Mouse (Mus musculus) hindbrain, embryonic 11.5 days (tissue): Measurements from ENCODE around the gene Nucb2. TPM values are rescaled to one million over a fixed set of nuclear protein-coding genes. Genes with fewer than 3 reads are reported as not detected.

Experiments used
- ATAC-seq: fragments of 200-750 bp; cut with Nextera tagmentation; 2 replicates; pipeline ENCODE4 v1.8.0; 2017; ENCODE audit warnings: mild to moderate bottlenecking, moderate TSS enrichment, moderate library complexity; ENCODE audit not compliant: low FRiP score
- DNase-seq: peaks from one replicate; pipeline ENCODE4 v3.0.0-alpha.2; 2015; ENCODE audit warnings: low spot score
- H3K27ac ChIP-seq: fragments of 300-500 bp; sonication (generic); 2 replicates; pipeline ENCODE4 v1.5.1; 2014; ENCODE audit warnings: mild to moderate bottlenecking, low read depth, low read length
- H3K27me3 ChIP-seq: fragments of 300-500 bp; sonication (generic); 2 replicates; pipeline ENCODE4 v1.6.1; 2014; ENCODE audit warnings: mild to moderate bottlenecking, low read length, moderate library complexity, mixed read lengths; ENCODE audit not compliant: control insufficient read depth, insufficient read depth
- H3K36me3 ChIP-seq: fragments of 300-500 bp; sonication (generic); 2 replicates; pipeline ENCODE4 v1.6.1; 2014; ENCODE audit warnings: mild to moderate bottlenecking, low read length, moderate library complexity, mixed read lengths; ENCODE audit not compliant: control insufficient read depth, insufficient read depth
- H3K4me1 ChIP-seq: fragments of 300-500 bp; sonication (generic); replicated peaks from 2 replicates; pipeline ENCODE4 v1.6.1; 2014; ENCODE audit warnings: low read length, mixed read lengths; ENCODE audit not compliant: control insufficient read depth, insufficient read depth
- H3K4me2 ChIP-seq: fragments of 300-500 bp; sonication (generic); replicated peaks from 2 replicates; pipeline ENCODE4 v1.6.1; 2014; ENCODE audit warnings: mild to moderate bottlenecking, low read depth, low read length
- H3K4me3 ChIP-seq: fragments of 300-500 bp; sonication (generic); 2 replicates; pipeline ENCODE4 v1.5.1; 2014; ENCODE audit warnings: low read depth, low read length
- H3K9ac ChIP-seq: fragments of 300-500 bp; sonication (generic); 2 replicates; pipeline ENCODE4 v1.6.1; 2014; ENCODE audit warnings: low read depth, low read length
- H3K9me3 ChIP-seq: fragments of 300-500 bp; sonication (generic); 2 replicates; pipeline ENCODE4 v1.6.1; 2016; ENCODE audit warnings: low read length; ENCODE audit not compliant: control insufficient read depth
- WGBS: fragments of 180-500 bp; shearing (Covaris S2); extraction: QIAGEN DNeasy Blood & Tissue Kit; methylation state at CpG from one replicate; pipeline ENCODE4 v1.1.7; 2014; 5-methylcytosine and 5-hydroxymethylcytosine counted together
- polyA plus RNA-seq: library from polyadenylated mRNA; unstranded; fragments of >200 nt; fragmentation: Nextera tagmentation; extraction: Ambion mirVana; gene quantifications from 2 replicates; pipeline ENCODE4 v1.2.1, GENCODE M21; 2014

The Nucb2 gene
- polyA plus RNA-seq, 1 experiment from 2014 or later: 19.5 TPM

- Histone ChIP-seq H3K9ac (no peak overlapping the region), H3K4me2 (no peak overlapping the region), H3K4me3 (no peak overlapping the region), H3K27ac (no peak overlapping the region), H3K4me1 (no peaks in the 10 kb centered on the region), H3K9me3 (no peaks in the 10 kb centered on the region), H3K36me3 (no peaks in the 10 kb centered on the region), H3K27me3 (no peaks in the 10 kb centered on the region)
- no peak for DNase-seq
- WGBS: 89% methylated on average over 5 of the region's 5 CpGs
- ATAC-seq: no peak
These were observed 20.0 kb upstream of the Nucb2 start for GRCm38 (mm10) chr7:116484213-116484612.

GRCm38 (mm10) chr7:116485062-116485601, 19.0 kb upstream of the Nucb2 start:
- 86% methylated on average over 1 of the region's 1 CpGs for WGBS
- no peak overlapping the region for H3K4me3 ChIP-seq
- H3K9me3 ChIP-seq: no peaks in the 10 kb centered on the region
- ATAC-seq (no peak), DNase-seq (no peak)
- H3K4me2 ChIP-seq: no peak overlapping the region
- no peak overlapping the region for H3K9ac ChIP-seq
- no peaks in the 10 kb centered on the region for H3K36me3 ChIP-seq
- no peaks in the 10 kb centered on the region for H3K27me3 ChIP-seq
- H3K27ac ChIP-seq: no peak overlapping the region
- H3K4me1 ChIP-seq: no peaks in the 10 kb centered on the region

- no peak overlapping the region for H3K27ac ChIP-seq
- DNase-seq (no peak), ATAC-seq (no peak)
- H3K4me2 ChIP-seq: no peak overlapping the region
- no peak overlapping the region for H3K4me3 ChIP-seq
- no peaks in the 10 kb centered on the region for H3K27me3 ChIP-seq
- no peaks in the 10 kb centered on the region for H3K4me1 ChIP-seq
- 84% methylated on average over 4 of the region's 4 CpGs for WGBS
- no peaks in the 10 kb centered on the region for H3K9me3 ChIP-seq
- no peak overlapping the region for H3K9ac ChIP-seq
- H3K36me3 ChIP-seq: no peaks in the 10 kb centered on the region
These were observed 13.1 kb upstream of the Nucb2 start for GRCm38 (mm10) chr7:116491113-116491512.

- Histone ChIP-seq H3K9ac (no peak overlapping the region), H3K27ac (no peak overlapping the region), H3K4me1 (no peaks in the 10 kb centered on the region), H3K27me3 (no peaks in the 10 kb centered on the region), H3K4me2 (no peak overlapping the region), H3K36me3 (no peaks in the 10 kb centered on the region), H3K9me3 (no peaks in the 10 kb centered on the region), H3K4me3 (no peak overlapping the region)
- ATAC-seq (no peak), DNase-seq (no peak)
- WGBS: 81% methylated on average over 7 of the region's 7 CpGs
These were observed 10.7 kb upstream of the Nucb2 start for GRCm38 (mm10) chr7:116493267-116494003.

- no peaks in the 10 kb centered on the region for H3K9me3 ChIP-seq
- H3K27ac ChIP-seq: no peak overlapping the region
- H3K36me3 ChIP-seq: no peaks in the 10 kb centered on the region
- 83% methylated on average over 5 of the region's 5 CpGs for WGBS
- H3K9ac ChIP-seq: no peak overlapping the region
- H3K27me3 ChIP-seq: no peaks in the 10 kb centered on the region
- H3K4me2 ChIP-seq: no peak overlapping the region
- no peak overlapping the region for H3K4me3 ChIP-seq
- no peak for ATAC-seq
- no peak for DNase-seq
- H3K4me1 ChIP-seq: no peaks in the 10 kb centered on the region
These were observed 9.6 kb upstream of the Nucb2 start for GRCm38 (mm10) chr7:116494618-116495017.

GRCm38 (mm10) chr7:116496760-116497159, 7.4 kb upstream of the Nucb2 start:
- 93% methylated on average over 4 of the region's 4 CpGs for WGBS
- no peak overlapping the region for H3K4me2 ChIP-seq
- no peak overlapping the region for H3K4me3 ChIP-seq
- H3K9ac ChIP-seq: no peak overlapping the region
- no peak overlapping the region for H3K27ac ChIP-seq
- no peaks in the 10 kb centered on the region for H3K9me3 ChIP-seq
- DNase-seq: no peak
- ATAC-seq: no peak
- no peaks in the 10 kb centered on the region for H3K4me1 ChIP-seq
- no peaks in the 10 kb centered on the region for H3K36me3 ChIP-seq
- no peaks in the 10 kb centered on the region for H3K27me3 ChIP-seq

GRCm38 (mm10) chr7:116504818-116505170, 625 bp downstream of the Nucb2 start:
- Histone ChIP-seq H3K4me1 (no peaks in the 10 kb centered on the region), H3K27ac (no peak overlapping the region), H3K4me2 (peak overlapping the region; percentile 82), H3K27me3 (no peaks in the 10 kb centered on the region), H3K9me3 (no peaks in the 10 kb centered on the region), H3K36me3 (no peaks in the 10 kb centered on the region), H3K4me3 (peak overlapping the region; percentile 71), H3K9ac (peak overlapping the region; percentile 82)
- 6% methylated on average over 6 of the region's 6 CpGs for WGBS
- ATAC-seq (no peak; the same call in 1 of the 2 replicates), DNase-seq (no peak)

- H3K4me3 ChIP-seq: no peak overlapping the region
- H3K4me1 ChIP-seq: no peaks in the 10 kb centered on the region
- DNase-seq: no peak
- 79% methylated on average over 5 of the region's 5 CpGs for WGBS
- no peak overlapping the region for H3K4me2 ChIP-seq
- no peak overlapping the region for H3K27ac ChIP-seq
- H3K9me3 ChIP-seq: no peaks in the 10 kb centered on the region
- no peaks in the 10 kb centered on the region for H3K36me3 ChIP-seq
- H3K27me3 ChIP-seq: no peaks in the 10 kb centered on the region
- no peak for ATAC-seq
- H3K9ac ChIP-seq: no peak overlapping the region
These were observed 9.9 kb downstream of the Nucb2 start for GRCm38 (mm10) chr7:116514030-116514429.

GRCm38 (mm10) chr7:116514546-116514945, 10.4 kb downstream of the Nucb2 start:
- no peak for DNase-seq
- WGBS: 85% methylated on average over 9 of the region's 9 CpGs
- no peak overlapping the region for H3K4me3 ChIP-seq
- no peaks in the 10 kb centered on the region for H3K9me3 ChIP-seq
- no peak for ATAC-seq
- no peak overlapping the region for H3K4me2 ChIP-seq
- no peak overlapping the region for H3K9ac ChIP-seq
- H3K4me1 ChIP-seq: no peaks in the 10 kb centered on the region
- no peaks in the 10 kb centered on the region for H3K36me3 ChIP-seq
- no peaks in the 10 kb centered on the region for H3K27me3 ChIP-seq
- H3K27ac ChIP-seq: no peak overlapping the region
